In genomic region chr2:118570939-118571338, GRCm38 (mm10) we compare ENCODE assay signal across 29 mouse cellular contexts. TPM values are rescaled to one million over a fixed set of nuclear protein-coding genes. Genes with fewer than 3 reads are reported as not detected.
A peak's percentile ranks its signal among the peaks of the same experiment; 100 is the strongest.
DNase-seq lines count a peak whose midpoint lies in the region; ATAC-seq and TF ChIP-seq lines count a peak whose summit lies in the region.
"Had no signal": no experiment of that assay in that cellular context is flagged by ENCODE, and none has a peak within 500 bp of the region (broad histone marks: within the 10 kb centered on the region; RNA-seq: fewer than 3 reads in every experiment).

No protein-coding gene starts in this region.

- H3K9ac ChIP-seq in CH12.LX (ENCODE audit: insufficient read depth, low read depth), result no peak overlapping the region
- H3K9ac ChIP-seq in liver, embryonic 12.5 days, result no peak overlapping the region
- H3K9ac ChIP-seq: embryonic facial prominence, embryonic 13.5 days; heart, embryonic 13.5 days; hindbrain, embryonic 12.5 days; kidney, embryonic 15.5 days; limb, embryonic 13.5 days; liver, embryonic 15.5 days; lung, embryonic 15.5 days; neural tube, embryonic 13.5 days; stomach, embryonic 15.5 days had no signal

- ATAC-seq in cerebellum, adult (ENCODE audit: insufficient number of reproducible peaks, low FRiP score, low TSS enrichment), result no peak
- no peak for ATAC-seq in liver, embryonic 12.5 days
- ATAC-seq: forebrain, embryonic 14.5 days; Patski had no signal

- H3K4me2 ChIP-seq in CH12.LX (ENCODE audit: insufficient read depth, low read depth, poor library complexity, severe bottlenecking), result no peak overlapping the region
- no peak overlapping the region for H3K4me2 ChIP-seq in liver, embryonic 12.5 days
- H3K4me2 ChIP-seq: embryonic facial prominence, embryonic 13.5 days; heart, embryonic 13.5 days; hindbrain, embryonic 12.5 days; kidney, embryonic 15.5 days; limb, embryonic 13.5 days; liver, embryonic 15.5 days; lung, embryonic 15.5 days; neural tube, embryonic 13.5 days; stomach, embryonic 15.5 days had no signal

- no peaks in the 10 kb centered on the region for H3K9me3 ChIP-seq in CH12.LX (replicated peaks; ENCODE audit: low read length)
- no peaks in the 10 kb centered on the region for H3K9me3 ChIP-seq in liver, embryonic 12.5 days (replicated peaks)
- H3K9me3 ChIP-seq: embryonic facial prominence, embryonic 13.5 days; heart, embryonic 13.5 days; hindbrain, embryonic 12.5 days; kidney, embryonic 15.5 days; limb, embryonic 13.5 days; liver, embryonic 15.5 days; lung, embryonic 15.5 days; neural tube, embryonic 13.5 days; stomach, embryonic 15.5 days had no signal

- no peaks in the 10 kb centered on the region for H3K79me2 ChIP-seq in CH12.LX (replicated peaks; ENCODE audit: control insufficient read depth, extremely low read depth, insufficient read depth, poor library complexity, severe bottlenecking)

- in situ Hi-C loops in CH12.LX (cut with MboI; ENCODE audit: low pct_ligation_motif_present, low pct_unique_long_range_greater_than_20kb, low sequenced_read_pairs), result no loop called here

- no peak for TF ChIP-seq POLR2A in CH12.LX (IDR thresholded peaks at IDR 0.05; ENCODE audit: low read depth, low read length)

- H3K27ac ChIP-seq in CH12.LX (ENCODE audit: insufficient read depth, low read depth), result no peak overlapping the region
- no peak overlapping the region for H3K27ac ChIP-seq in liver, embryonic 12.5 days
- H3K27ac ChIP-seq: embryonic facial prominence, embryonic 13.5 days; heart, adult 2 months; heart, embryonic 13.5 days; hindbrain, embryonic 12.5 days; kidney, embryonic 15.5 days; limb, embryonic 13.5 days; liver, embryonic 15.5 days; lung, embryonic 15.5 days; neural tube, embryonic 13.5 days; stomach, embryonic 15.5 days had no signal

- peaks cover 5 to 12% of the 10 kb centered on the region in 2 experiments; a peak in 3 of 4 replicates for H3K4me1 ChIP-seq in CH12.LX (ENCODE audit: control insufficient read depth in 1 of 2, insufficient read depth in 2 of 2)
- peaks cover 5% of the 10 kb centered on the region; the same call in 1 of the 2 replicates for H3K4me1 ChIP-seq in liver, embryonic 12.5 days
- H3K4me1 ChIP-seq: heart, embryonic 13.5 days; hindbrain, embryonic 12.5 days; kidney, embryonic 15.5 days; limb, embryonic 13.5 days; liver, embryonic 15.5 days; lung, embryonic 15.5 days; neural tube, embryonic 13.5 days; stomach, embryonic 15.5 days had no signal

- WGBS in liver, embryonic 12.5 days (ENCODE audit: insufficient replicate concordance), result 60% methylated on average over 2 of the region's 2 CpGs

- peak; percentile 37 for DNase-seq in adrenal gland, postnatal 10 days
- no peak for DNase-seq in adrenal gland, adult 8-10 months
- DNase-seq in 3134 (ENCODE audit: extremely low read depth, insufficient read length, low spot score) (peak; percentile 24), CH12.LX (ENCODE audit: extremely low read depth) (no peak)
- DNase-seq in brain, adult 2 months (ENCODE audit: low read depth, low spot score), result peak; percentile 12
- DNase-seq in urinary bladder, postnatal 10 days (ENCODE audit: low spot score), result no peak
- DNase-seq: cerebellum, adult 8-10 months; cerebellum, postnatal 36 days; embryo, embryonic 11 days; heart, adult 2 months; kidney, adult 11 months; kidney, postnatal 36 days; midbrain, embryonic 14.5 days; retina, postnatal 1 day; right cerebral cortex, postnatal 4 days; thymus, postnatal 25 days had no signal

- dilution Hi-C loops in CH12.LX (cut with MboI; ENCODE audit: extremely low pct_ligation_motif_present, extremely low pct_unique_long_range_greater_than_20kb, low sequenced_read_pairs), result no loop called here

- peaks cover 0 to 4% of the 10 kb centered on the region in 2 experiments for H3K36me3 ChIP-seq in CH12.LX (replicated peaks in 1 of 2; ENCODE audit: control insufficient read depth in 1 of 2, insufficient read depth in 1 of 2, low read length in 1 of 2)
- no peaks in the 10 kb centered on the region for H3K36me3 ChIP-seq in liver, embryonic 12.5 days
- H3K36me3 ChIP-seq: embryonic facial prominence, embryonic 13.5 days; heart, embryonic 13.5 days; hindbrain, embryonic 12.5 days; kidney, embryonic 15.5 days; limb, embryonic 13.5 days; liver, embryonic 15.5 days; lung, embryonic 15.5 days; neural tube, embryonic 13.5 days; stomach, embryonic 15.5 days had no signal

- H3K27me3 ChIP-seq in CH12.LX (replicated peaks), result no peaks in the 10 kb centered on the region
- no peaks in the 10 kb centered on the region for H3K27me3 ChIP-seq in liver, embryonic 12.5 days (replicated peaks)
- H3K27me3 ChIP-seq: embryonic facial prominence, embryonic 13.5 days; heart, embryonic 13.5 days; hindbrain, embryonic 12.5 days; kidney, embryonic 15.5 days; limb, embryonic 13.5 days; liver, embryonic 15.5 days; lung, embryonic 15.5 days; neural tube, embryonic 13.5 days; Patski; stomach, embryonic 15.5 days had no signal

- no peak for TF ChIP-seq RAD21 in CH12.LX (IDR thresholded peaks at IDR 0.05; ENCODE audit: low read depth, low read length)

- no peak for TF ChIP-seq CTCF in CH12.LX (conservative IDR thresholded peaks at IDR 0.05 in 1 of 2, IDR thresholded peaks at IDR 0.05 in 1 of 2; ENCODE audit: low read depth in 2 of 2, low read length in 2 of 2)

- H3K4me3 ChIP-seq in CH12.LX (replicated peaks in 1 of 3; ENCODE audit: low read depth in 2 of 3, low read length in 2 of 3, poor library complexity in 1 of 3), result no peak overlapping the region
- H3K4me3 ChIP-seq in liver, embryonic 12.5 days, result no peak overlapping the region
- H3K4me3 ChIP-seq: embryonic facial prominence, embryonic 13.5 days; heart, adult 2 months; heart, embryonic 13.5 days; hindbrain, embryonic 12.5 days; kidney, embryonic 15.5 days; limb, embryonic 13.5 days; liver, embryonic 15.5 days; lung, embryonic 15.5 days; neural tube, embryonic 13.5 days; stomach, embryonic 15.5 days had no signal

- TF ChIP-seq EP300 in CH12.LX (IDR thresholded peaks at IDR 0.05; ENCODE audit: low read length), result no peak

TF ChIP-seq in CH12.LX, 34 proteins besides CTCF, POLR2A, EP300 and RAD21:
- peak; percentile 77 for TF ChIP-seq MEF2A (IDR thresholded peaks at IDR 0.05; ENCODE audit: borderline replicate concordance, low read depth, low read length)
- TF ChIP-seq MYC (IDR thresholded peaks at IDR 0.05; ENCODE audit: low read depth, low read length), result no peak
- no peak for TF ChIP-seq JUN (IDR thresholded peaks at IDR 0.05; ENCODE audit: insufficient read depth, low read depth, low read length)
- TF ChIP-seq MXI1 (IDR thresholded peaks at IDR 0.05; ENCODE audit: low read depth, low read length), result no peak

RNA-seq across cellular contexts. Expression of gene Bmf, which starts 21.5 kb away (rescaled TPM):
- 10 to 100 TPM; 18.6 to 23.1 TPM for total RNA-seq in adrenal gland, postnatal 10 days (2021)
- 10 to 100 TPM; 13.2 to 29.5 (median 19.2) TPM for total RNA-seq in adrenal gland, adult 8-10 months (2022)
- 3.4 and 5.6 TPM in 2 replicates for total RNA-seq in CH12.LX (2012; rRNA removed)
- total RNA-seq in CH12.LX (2014; rRNA removed), result 2.6 and 2.8 TPM in 2 replicates
- 1.1 and 1.4 TPM in 2 replicates for polyA plus RNA-seq in CH12.LX (2012; ENCODE audit: insufficient read length, low read depth)
- 0.62 and 0.83 TPM in 2 replicates for polyA plus RNA-seq in liver, embryonic 12.5 days (2016; fragmentation: Nextera tagmentation; extraction: Ambion mirVana)

RNA-seq across cellular contexts. Expression of gene Bub1b, which starts 27.1 kb away (rescaled TPM):
- 10 to 100 TPM; 21.6 to 27.2 TPM for total RNA-seq in adrenal gland, postnatal 10 days (2021)
- total RNA-seq in adrenal gland, adult 8-10 months (2022), result 1 to 10 TPM; 3.7 to 8.2 (median 4.8) TPM
- total RNA-seq in CH12.LX (2012; rRNA removed), result 91.5 and 98.3 TPM in 2 replicates
- total RNA-seq in CH12.LX (2014; rRNA removed), result 113 and 118 TPM in 2 replicates
- 99.3 and 113 TPM in 2 replicates for polyA plus RNA-seq in CH12.LX (2012; ENCODE audit: insufficient read length, low read depth)
- 70.9 and 72.5 TPM in 2 replicates for polyA plus RNA-seq in liver, embryonic 12.5 days (2016; fragmentation: Nextera tagmentation; extraction: Ambion mirVana)

Comparison
In these comparisons a context has a peak if more than half of its experiments do, and no peak if none do; other contexts are left out.
1. DNase-seq: peak in adrenal gland, postnatal 10 days (single experiment), 3134 (single experiment) and brain, adult 2 months (single experiment); none in adrenal gland, adult 8-10 months (single experiment), CH12.LX (single experiment) and urinary bladder, postnatal 10 days (single experiment).